Mouse (Mus musculus) megakaryocyte, adult 5-6 weeks (primary cell): ENCODE data around the gene P2rx7. TPM values are rescaled to one million over a fixed set of nuclear protein-coding genes. Genes with fewer than 3 reads are reported as not detected.

Experiments
- ATAC-seq: 2 replicates; pipeline ENCODE4 v1.8.0; 2016; ENCODE audit warnings: mild to moderate bottlenecking, inconsistent platforms; ENCODE audit not compliant: poor library complexity, severe bottlenecking
- total RNA-seq, 2 experiments: library from RNA; stranded (forward) in 1 of 2; stranded (reverse) in 1 of 2; fragments of 153-499, 151-499 nt in 1 of 2; fragments of 221-1000, 200-1000 nt in 1 of 2; gene quantifications; 2 replicates each; pipeline versions ENCODE4 v1.2.3 to v1.2.4; 2015 to 2017

The P2rx7 gene
- total RNA-seq (2015) (35.5 and 35.6 TPM in 2 replicates), total RNA-seq (2017) (61.2 and 76.5 TPM in 2 replicates)

DNA sequence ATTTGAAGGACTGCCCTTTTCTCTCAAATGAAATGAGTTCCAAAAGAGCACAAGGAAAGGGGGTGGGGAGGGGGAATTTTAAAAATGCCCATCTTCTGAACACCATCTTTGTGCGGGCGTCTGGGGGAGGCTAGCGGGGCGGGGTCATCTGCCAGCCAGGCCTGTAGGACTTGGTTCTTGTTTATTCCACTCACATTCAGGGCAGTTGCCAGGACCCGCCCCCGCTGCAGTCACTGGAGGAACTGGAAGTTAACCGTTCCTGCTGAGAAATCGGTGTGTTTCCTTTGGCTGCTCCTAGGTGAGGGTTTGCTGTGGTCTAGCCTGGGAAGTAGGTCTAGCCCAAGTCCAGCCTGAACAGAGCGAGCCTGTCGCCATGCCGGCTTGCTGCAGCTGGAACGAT is at the start of gene P2rx7:
TSS of gene P2rx7 (plus strand) at position 211 of the 400 bp plus-strand sequence.
- ATAC-seq = peak; percentile 74

DNA sequence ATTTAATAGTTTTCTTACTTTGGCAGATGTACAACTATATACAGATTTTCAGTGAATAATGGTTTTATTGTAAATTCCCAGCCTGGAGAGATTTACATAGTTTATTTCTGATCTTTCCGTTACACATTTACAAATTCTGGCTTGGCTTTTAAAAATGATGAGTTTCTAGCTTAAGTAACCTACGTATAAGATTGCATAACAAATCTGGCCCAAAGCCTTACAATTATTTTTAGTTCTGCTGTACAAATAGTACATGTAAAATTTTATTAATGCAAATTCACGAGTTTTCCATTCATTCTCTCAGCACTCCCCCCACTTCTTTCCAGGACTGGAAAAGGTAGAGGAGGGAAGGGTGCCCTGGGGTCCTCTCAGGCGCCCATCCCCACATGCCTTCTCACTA is 48.2 kb upstream of the P2rx7 start:
- no peak for ATAC-seq

DNA sequence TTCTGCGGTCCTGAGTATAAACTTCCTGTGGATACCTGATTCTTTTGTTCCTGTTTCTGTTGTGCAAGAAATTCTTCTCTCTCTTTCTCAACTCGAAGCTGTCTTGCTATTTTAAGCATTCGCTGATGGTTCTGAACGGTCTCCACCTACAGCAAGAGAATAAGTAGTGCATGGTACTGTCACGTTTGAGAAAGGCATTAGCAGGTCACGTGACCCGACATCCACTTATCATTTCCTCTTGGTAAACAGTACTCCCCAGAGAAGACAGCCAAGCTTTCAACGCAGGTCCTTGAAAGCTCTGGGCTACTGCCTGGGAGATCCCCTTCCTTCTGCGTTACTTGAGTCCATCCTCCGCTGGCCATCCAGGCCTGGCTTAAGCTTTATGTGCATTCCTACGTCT is 41.5 kb upstream of the P2rx7 start:
- peak; percentile 95 for ATAC-seq

DNA sequence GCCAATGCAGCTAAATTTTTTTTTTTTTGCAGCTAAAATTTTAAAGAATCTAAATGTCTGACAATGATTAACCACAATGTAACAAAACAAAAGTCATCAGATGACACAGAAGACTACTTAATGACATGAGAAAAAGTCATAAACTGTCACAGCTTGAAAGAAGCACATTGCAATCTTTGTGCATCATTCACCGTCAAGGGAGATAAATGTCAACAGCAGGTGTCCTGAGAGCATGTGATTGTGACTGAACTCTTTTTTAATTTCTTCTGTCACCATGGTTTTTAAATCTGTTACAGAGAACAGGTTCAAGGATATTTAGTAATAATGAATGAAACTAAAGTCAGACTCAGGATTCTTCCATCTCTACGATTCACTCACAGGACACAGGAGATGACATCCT is 38.8 kb upstream of the P2rx7 start:
- ATAC-seq = no peak

DNA sequence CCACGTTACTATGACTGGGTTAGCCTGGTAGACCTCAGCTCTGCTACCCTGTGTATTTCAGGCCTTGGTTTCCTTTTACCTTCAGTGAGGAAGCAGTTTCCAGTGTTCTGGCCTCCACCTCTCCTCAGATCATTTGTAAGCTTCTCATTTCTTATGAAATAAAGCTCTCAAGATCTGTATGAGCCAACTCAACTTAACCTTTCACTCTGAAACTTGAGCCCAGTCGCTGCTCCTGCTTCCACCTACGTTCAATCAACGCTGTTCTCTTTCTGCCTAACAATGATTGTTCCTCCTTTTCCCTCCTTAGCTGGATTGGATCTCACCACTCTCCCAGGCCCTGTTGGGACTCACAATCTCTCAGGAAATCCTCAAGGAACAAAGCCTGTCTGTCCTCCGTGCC is 32.1 kb upstream of the P2rx7 start:
- ATAC-seq = no peak

DNA sequence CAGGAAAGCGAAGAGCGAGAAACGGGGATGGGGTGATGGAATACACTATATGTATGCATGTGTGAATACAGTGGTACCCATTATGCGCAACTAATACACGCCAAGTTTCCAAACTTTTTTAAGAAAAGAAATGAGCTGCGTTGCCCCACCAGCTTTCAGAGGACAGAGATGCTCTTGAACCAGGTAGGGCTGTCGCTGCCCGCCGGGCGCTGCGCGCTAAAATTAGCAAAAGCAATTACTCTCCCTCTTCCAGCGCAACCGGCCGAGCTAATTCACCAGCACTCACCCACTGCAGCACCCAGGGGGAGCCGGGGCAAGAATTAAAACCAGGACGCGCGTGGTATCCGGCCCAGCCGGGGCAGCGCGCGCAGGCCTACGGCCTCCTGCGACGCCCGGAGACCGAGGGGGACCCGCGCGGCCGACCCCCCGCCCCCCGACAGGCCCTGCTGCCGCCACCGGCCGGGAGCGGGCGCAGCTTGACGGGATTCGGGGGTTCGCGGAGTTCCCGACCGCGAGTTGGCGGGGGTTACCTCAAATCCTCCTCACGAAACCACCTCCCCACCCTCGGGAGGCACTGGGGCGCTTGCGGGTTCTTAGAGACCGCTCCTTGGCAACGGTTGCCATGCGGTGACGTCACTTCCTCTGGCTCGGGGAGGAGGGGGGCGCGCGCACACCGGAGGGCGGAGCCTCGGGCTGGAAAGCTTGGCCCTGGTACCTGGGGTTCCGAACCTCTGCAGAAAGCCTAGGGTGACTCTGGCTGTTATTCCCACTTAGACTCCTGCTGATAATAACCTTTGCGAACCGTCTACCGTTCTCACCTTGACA is 29.6 kb upstream of the P2rx7 start, which contains the start of gene Ift81:
TSS of gene Ift81 (minus strand) at position 611 of the 825 bp plus-strand sequence.
- peak; percentile 97 for ATAC-seq

DNA sequence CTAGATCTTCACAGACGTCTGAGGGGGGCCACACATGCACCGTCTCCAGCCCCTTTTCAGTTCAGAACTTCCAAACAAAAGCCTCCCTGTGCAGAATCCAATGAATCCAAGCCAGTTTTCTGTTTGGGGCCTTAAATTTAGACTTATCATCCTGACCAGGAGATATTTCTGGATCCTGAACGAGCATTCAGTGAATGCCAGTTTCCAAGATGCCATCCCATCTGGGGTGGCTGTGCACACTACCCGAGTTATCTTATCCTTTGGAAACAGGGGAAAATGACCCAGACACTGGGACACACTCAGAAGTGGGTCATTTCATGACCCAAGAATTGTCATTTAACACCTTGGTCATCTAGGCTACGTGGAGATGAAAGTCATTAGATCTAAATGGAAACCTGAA is 26.0 kb upstream of the P2rx7 start:
- no peak for ATAC-seq

DNA sequence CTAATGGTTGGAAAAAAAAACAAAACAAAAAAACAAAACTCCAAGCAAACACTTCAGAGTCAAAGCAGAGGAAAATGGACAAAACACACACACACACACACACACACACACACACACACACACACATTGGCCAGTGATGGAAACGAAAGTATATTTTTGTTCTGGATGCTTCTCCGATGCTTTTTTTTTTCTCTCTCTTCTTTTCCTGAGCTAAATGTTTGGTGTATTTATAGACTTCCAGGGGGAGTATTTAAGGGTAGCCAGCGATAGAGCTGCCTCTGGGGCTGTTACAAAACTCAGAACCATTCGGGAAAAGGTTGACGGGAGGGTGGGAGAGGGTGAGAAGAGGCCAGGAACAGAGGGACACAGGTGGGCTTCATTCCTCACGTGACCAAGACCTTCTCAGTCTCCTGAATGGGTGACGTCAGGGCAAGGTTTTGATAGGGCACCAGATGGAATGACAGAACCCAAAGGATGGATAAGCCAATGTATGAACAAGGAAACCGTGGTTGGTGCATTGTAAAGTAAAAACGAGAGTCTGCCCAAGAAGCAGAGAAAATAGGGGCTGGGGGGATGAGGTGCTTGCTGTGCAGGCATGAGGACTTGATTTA is 23.9 kb upstream of the P2rx7 start:
- no peak for ATAC-seq

DNA sequence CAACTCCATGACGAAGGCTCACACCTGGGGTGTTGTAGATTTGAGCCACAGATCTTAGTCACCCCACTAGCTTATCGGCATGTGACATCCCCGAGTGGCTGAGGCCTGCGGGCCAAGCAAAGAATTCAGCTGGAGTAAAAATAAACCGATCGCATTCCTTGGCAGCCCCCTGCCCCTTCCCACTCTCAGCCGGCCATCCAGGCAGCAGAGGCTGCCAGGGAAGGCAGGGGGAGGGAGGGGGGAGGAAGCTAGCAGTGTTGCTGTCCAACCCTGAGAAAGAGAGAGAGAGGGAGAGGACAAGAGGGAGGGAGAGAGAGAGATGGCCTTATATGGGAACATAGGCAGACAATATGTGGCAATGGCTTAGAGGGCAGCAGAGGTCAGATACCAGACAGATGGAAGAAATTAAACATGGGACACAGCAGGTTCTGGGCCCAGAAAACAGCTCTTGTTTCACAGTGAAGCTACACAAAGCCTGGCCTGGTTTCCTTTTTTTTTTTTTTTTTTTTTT is 22.3 kb upstream of the P2rx7 start:
- ATAC-seq = no peak

DNA sequence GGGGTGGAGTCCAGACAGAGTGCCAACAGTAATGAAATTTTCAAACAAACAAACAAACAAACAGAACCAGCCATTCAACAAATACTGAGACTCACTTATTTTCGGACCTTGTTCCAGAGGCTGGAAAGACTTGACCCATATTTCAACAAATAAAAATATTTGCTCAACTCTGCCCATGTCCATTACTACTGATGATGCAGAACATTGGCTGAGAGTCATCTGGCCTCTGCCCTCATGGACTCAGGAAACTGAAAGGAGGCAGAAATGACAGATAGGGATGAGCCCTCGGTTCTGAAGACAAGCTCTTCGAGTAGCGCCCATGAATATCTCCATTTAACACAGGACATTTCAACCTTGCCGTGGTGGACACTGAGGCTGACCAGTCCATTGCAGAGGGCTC is 21.2 kb upstream of the P2rx7 start:
- no peak for ATAC-seq

DNA sequence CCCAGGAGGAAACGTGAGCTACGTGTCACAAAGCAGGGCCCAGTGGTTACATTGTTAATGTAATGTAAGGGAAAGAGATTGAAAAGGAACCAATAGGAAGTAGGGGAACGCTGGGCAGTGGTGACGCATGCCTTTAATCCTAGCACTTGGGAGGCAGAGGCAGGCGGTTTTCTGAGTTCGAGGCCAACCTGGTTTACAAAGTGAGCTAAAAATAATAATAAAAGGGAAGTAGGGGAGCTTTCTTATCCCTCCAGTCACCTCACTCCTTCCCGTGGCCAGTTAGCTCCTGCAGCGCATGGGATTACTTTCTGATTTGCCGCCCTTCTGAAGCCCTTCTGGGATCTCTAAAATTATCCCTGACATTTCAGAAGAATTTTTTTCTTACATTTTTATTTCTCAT is 19.9 kb upstream of the P2rx7 start:
- ATAC-seq = no peak

DNA sequence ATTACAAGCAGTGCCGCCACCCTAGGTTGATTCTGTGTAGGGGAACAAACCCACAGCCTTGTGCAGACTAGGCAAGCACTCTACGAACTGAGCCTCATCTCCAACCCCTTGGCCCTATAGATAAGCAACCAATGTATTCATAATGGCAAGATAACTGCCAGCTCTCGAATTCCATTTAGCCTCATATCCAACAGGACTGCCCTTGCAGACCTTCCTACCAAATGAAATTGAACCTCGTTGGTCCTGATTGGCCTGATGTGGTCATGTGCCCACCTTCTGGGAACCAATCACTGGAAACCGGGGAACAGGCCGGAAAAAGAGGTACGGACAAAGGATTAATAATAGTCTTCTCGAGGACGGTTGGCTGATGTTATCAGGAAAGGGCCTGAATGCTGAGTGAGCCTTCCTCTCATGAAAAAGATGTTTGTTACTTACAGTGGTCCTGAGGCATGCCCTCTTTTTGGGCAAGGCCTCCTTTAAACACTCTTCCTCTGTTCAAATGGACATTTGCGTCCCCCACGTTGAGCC is 18.7 kb upstream of the P2rx7 start:
- ATAC-seq = no peak

DNA sequence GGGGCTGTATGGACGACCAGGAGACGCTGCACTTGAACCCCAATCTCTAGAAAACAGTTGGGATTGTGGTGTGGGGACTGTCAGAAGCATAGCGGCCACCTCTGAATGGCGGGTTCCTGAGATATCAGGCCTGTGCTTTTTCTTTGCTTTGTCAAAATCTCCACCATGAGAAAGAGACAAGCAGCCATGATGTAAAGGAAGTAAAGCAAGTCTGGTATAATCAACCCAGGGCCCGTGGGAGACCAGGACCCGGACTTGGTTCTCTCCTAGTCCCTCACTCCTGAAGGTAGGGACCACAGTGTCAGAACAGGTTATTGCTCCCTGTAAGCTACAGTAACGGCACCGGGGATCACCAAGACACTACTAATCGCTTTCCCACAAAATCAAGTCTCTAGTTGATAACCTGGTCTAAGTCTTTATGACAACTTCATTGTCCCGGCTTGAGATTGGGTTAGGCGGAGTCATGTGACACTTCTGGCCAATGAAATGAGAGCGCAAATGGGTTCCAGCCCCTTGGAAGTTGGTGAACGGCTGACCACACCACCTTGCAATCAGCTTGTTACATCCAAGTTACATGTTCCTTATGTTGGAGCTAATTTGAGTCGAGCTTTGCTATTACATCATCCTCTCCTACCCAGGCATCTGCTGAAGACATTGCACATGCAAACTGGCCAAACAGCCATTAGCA is 18.0 kb upstream of the P2rx7 start:
- no peak for ATAC-seq

DNA sequence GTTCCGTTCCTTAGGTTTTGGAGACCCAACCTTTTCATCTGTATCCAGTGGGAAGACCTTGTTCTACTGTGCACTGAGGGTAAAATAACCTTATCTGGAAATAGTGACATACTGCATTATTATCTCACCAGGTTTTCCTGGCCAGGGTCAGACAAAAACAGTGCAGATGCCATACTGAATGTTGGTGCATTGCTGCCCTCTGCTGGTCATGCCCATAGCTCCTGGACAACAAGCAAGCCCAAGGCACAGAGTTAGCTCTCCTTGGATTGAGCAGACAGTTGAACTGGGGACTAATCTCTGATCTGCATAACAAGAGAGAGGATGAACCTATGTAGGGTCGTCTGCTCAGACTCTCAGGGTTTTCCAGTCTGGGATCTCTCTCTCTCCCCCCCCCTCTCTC is 16.5 kb upstream of the P2rx7 start:
- peak; percentile 80 for ATAC-seq

DNA sequence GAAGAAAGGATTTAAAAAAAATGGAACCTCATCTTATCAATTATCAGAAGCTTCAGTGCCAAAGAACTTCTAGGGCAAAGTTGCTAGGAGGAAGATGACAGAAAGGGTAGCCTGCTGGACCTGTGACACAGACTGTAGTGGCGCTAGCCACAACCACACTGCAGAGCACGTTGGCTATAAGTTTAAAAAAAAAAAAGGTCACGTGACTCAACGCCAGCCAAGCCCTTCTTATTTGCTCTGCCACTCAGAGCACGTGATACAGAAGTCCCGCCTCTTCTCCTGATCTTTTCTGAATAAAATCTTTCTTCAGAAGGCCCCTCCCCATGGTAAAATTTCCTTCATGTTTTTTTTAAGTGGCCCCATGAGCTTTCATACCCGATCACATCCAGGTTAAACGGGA is 8.5 kb upstream of the P2rx7 start:
- no peak for ATAC-seq

DNA sequence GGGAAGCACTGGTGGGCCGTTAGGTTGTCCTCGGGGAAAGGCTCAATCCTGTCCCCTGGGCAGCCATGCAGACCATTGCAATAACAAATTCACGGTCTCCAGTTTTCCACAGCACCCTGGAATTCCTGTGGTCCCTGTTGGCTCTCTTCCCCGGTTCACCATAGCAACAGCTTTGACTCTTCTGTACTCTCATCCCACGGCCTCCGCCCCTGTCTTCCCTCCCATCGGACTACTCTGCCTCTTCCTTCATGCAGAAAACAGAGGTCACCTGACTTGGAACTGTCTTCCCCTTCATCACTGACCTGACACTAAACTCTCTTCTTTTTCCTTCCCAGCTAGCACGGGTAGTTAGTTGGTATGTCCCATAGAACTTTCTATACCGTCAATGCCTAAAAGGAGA is 7.4 kb upstream of the P2rx7 start:
- no peak for ATAC-seq

DNA sequence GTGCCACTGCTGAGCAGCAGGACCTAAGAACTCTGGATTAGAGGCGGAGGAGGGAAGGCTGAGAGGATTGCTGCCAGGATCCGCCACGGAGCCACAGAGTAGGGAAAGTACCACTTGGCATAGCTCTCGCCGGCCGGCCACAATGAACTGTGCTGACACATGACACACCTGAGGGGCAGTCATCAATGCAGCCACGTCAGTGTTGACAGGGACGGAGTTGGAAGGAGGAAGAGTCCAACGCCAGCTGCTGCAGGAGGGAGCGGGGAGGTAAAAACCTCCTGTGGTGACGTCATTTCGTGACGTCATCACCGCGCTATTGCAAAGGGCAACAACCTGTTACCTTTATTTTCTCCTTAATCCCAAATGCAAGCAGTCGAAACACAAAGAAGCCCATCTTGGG is 6.8 kb upstream of the P2rx7 start:
- no peak for ATAC-seq

DNA sequence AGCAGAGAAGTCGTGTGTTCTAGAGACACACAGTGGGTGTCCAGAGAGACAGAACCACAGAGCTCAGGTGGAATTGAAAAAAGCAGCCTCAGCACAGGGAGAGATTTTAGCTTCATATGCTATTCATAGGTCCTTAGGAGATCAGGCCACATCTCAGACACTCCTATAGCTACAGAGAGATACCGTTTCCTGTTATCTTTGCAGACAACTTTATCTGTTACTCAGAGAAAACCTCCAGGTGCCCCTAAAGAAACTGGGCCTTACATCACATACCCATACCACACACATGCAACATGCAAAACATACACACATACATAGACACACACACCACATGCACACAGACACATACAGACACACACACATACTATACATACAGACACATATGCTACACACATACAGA is 5.4 kb upstream of the P2rx7 start:
- no peak for ATAC-seq

DNA sequence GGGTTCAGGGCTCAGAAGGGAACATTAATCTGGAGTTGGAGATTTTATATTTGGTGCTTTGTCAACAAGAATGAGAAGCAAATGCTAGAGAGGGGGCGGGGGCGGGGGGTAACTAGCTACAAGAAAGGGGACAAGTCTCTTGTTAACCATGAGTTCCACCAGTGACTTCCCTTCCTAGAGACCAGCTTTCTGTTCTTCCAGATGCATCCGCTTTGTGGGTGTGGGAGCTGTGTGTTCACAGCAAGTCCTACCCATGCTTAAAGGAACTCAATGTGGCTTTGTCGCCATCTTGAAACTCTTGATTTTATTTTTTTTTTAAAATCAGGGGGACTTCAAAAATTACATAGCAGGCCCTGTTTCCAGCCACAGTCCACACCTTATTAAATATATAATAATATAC is 4.2 kb upstream of the P2rx7 start:
- ATAC-seq = no peak

DNA sequence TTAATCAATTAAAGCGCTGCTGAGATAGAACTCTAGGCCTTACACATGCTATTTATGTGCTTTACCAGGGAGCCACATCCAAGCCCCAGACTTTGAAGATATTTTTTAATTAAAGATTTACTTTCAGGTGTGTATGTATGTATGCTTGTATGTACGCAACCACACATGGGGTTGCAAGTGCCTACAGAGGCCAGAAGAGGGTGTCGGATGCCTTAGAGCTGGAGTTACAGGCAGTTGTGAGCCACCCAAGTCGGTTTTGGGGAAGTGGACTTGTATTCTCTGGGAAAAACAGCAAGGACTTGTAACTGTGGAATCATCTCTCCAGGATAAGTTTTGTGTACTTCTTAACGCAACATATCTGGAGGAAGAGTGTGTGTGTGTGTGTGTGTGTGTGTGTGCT is 3.7 kb upstream of the P2rx7 start:
- ATAC-seq = no peak

DNA sequence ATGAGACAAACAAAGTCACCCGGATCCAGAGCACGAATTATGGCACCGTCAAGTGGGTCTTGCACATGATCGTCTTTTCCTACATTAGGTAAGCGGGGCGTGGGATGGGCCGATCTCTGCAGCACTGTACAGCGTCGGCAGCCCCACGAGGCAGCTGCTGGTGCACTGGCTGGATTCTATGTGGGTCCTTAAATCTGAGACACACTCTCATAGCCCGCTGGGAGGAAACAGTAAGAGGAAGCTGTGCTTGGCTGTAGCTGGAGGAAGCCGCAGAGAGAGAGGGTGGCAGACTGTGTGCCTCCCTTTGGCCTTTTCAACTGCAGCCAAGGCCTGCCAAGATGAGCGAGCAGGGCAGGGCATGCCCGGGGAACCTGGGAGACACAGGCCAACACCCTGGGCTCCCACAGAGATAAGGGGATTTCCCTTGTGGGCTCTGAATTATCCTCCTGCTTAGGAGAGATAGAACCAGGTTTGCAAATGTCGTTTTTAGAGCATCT is 448 bp downstream of the P2rx7 start:
- peak; percentile 85 for ATAC-seq
